Mouse (Mus musculus): ENCODE measurements around the gene Zfp386. TPM values are rescaled to one million over a fixed set of nuclear protein-coding genes. Genes with fewer than 3 reads are reported as not detected.

The Zfp386 gene
- total and polyA plus RNA-seq, 3 experiments = 2.1 to 67.0 (median 55.8) TPM

DNA sequence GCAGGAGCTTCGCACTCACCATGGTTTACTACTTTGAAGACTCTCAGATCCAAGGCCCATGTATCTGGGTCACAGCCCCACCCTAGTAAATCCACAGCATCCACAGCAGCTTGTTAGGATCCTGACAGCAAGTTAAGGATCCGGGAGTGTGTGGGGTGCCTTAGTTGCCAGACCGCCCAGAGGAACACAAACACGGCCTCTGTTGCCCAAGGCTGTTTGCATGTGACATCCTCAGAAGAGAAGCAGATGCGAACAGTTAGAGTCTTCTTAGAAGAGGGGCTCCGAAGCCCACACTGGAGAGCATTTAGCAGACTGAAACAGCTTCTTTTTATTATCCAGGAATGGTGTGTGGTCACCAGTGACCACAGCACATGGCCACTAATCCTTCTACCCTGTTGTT, 35.6 kb downstream of the Zfp386 start:
- Histone ChIP-seq H3K4me3 (ENCODE audit: low read depth, low read length) (no peak overlapping the region), H3K9me3 (replicated peaks) (no peaks in the 10 kb centered on the region), H3K36me3 (replicated peaks) (no peaks in the 10 kb centered on the region), H3K4me1 (ENCODE audit: insufficient read depth, low read depth, low read length) (no peaks in the 10 kb centered on the region), H3K27me3 (ENCODE audit: insufficient read depth, low read length) (no peaks in the 10 kb centered on the region)
- TF ChIP-seq CTCF (IDR thresholded peaks at IDR 0.05; ENCODE audit: low read depth, low read length) (no peak), GATA2 (IDR thresholded peaks at IDR 0.05; ENCODE audit: borderline replicate concordance, low read depth, low read length) (no peak)
- no peak for ATAC-seq (ENCODE audit: extremely low read depth, insufficient number of reproducible peaks, low FRiP score, poor library complexity, severe bottlenecking)
- DNase-seq (ENCODE audit: low spot score) = no peak

DNA sequence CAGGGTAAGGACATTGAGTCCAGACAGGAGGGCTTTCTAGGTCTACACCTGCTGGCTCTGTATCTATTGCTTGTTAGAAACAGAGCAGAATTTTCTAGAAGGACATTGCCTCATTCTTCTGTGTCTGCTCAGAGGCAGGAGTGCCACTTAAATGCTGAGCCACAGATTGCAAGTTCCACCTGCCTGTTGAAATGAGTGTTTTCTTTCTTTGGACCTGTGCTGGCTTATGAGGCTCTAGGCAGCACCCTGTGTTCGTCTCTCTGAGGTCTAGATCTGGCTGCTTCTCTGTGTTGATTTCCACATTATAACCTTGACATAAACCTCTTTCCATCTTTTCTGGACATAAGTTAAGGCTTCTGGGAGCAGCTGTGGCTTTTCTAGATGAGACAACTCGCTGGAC, 36.8 kb downstream of the Zfp386 start:
- Histone ChIP-seq H3K27me3 (ENCODE audit: insufficient read depth, low read length) (no peaks in the 10 kb centered on the region), H3K9me3 (replicated peaks) (no peaks in the 10 kb centered on the region), H3K4me3 (ENCODE audit: low read depth, low read length) (no peak overlapping the region), H3K36me3 (replicated peaks) (no peaks in the 10 kb centered on the region), H3K4me1 (ENCODE audit: insufficient read depth, low read depth, low read length) (no peaks in the 10 kb centered on the region)
- no peak for TF ChIP-seq GATA1 (IDR thresholded peaks at IDR 0.05; ENCODE audit: borderline replicate concordance, low read length)
- TF ChIP-seq CTCF (IDR thresholded peaks at IDR 0.05; ENCODE audit: low read depth, low read length) = no peak
- TF ChIP-seq TAL1 (conservative IDR thresholded peaks at IDR 0.05; ENCODE audit: low read depth, low read length) = no peak
- TF ChIP-seq GATA2 (IDR thresholded peaks at IDR 0.05; ENCODE audit: borderline replicate concordance, low read depth, low read length) = no peak
- no peak for TF ChIP-seq POLR2AphosphoS5 (IDR thresholded peaks at IDR 0.05; ENCODE audit: insufficient replicate concordance, low read depth, low read length)
- ATAC-seq (ENCODE audit: extremely low read depth, insufficient number of reproducible peaks, low FRiP score, poor library complexity, severe bottlenecking) (no peak), DNase-seq (ENCODE audit: low spot score) (no peak)

DNA sequence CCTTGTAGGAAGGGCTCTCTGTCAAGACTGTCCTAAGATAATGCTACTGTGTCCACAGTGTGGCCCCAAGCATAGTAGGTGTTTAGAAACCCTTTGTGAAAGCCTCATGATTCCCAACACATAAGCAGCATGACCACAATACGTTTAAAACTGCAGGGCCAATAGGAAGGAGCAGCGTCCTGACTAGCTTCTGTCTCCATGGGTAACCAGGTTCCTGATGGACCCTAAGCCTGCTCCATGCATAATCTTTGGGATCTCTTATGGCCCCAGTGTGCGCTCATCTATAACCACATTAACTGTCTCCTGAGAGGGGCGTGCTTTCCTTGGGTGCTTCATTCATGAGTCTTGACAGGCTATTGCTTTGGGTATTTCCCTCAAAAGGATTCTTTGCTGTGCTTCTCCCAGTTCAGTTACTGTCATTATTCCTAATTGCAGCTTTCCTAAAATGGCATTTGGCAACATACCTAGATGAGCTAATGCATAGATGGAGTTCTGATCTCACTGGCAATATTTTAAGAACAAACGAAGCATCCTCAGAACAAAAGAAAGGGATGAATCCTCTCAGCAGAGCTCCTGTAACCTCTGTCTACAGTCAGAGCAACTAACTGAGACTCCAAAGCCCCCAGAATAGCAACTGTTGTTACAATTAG, 39.6 kb downstream of the Zfp386 start:
- H3K9me3 ChIP-seq (replicated peaks) = no peaks in the 10 kb centered on the region
- DNase-seq (ENCODE audit: low spot score) = no peak
- TF ChIP-seq GATA2 (IDR thresholded peaks at IDR 0.05; ENCODE audit: borderline replicate concordance, low read depth, low read length) (no peak), GATA1 (IDR thresholded peaks at IDR 0.05; ENCODE audit: borderline replicate concordance, low read length) (no peak), POLR2AphosphoS5 (IDR thresholded peaks at IDR 0.05; ENCODE audit: insufficient replicate concordance, low read depth, low read length) (no peak), TAL1 (conservative IDR thresholded peaks at IDR 0.05; ENCODE audit: low read depth, low read length) (no peak), CTCF (IDR thresholded peaks at IDR 0.05; ENCODE audit: low read depth, low read length) (no peak)

DNA sequence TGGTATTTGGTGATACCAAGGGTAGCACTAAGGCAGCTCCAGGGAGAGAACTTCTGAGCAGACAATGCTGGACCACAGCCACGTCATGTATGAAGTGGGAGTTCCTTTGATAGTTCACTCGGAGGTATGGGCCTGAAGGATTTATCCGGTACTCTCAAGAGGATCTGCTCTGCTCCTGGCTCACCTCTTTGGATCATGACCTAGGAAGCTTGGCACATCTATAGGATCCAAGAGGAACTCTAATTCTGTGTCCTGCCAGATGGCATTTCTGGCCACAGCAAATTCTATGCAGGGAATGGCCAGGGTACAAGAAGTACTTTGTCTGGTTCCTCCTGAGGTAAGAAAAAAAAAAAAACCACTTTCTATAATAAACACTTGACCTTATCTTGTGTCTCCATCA, 42.3 kb downstream of the Zfp386 start:
- Histone ChIP-seq H3K9me3 (replicated peaks) (no peaks in the 10 kb centered on the region), H3K27me3 (ENCODE audit: insufficient read depth, low read length) (no peaks in the 10 kb centered on the region), H3K4me1 (ENCODE audit: insufficient read depth, low read depth, low read length) (no peaks in the 10 kb centered on the region), H3K36me3 (replicated peaks) (no peaks in the 10 kb centered on the region), H3K4me3 (ENCODE audit: low read depth, low read length) (no peak overlapping the region)
- DNase-seq (ENCODE audit: low spot score) = no peak
- no peak for ATAC-seq (ENCODE audit: extremely low read depth, insufficient number of reproducible peaks, low FRiP score, poor library complexity, severe bottlenecking)
- no peak for TF ChIP-seq CTCF (IDR thresholded peaks at IDR 0.05; ENCODE audit: low read depth, low read length)

More for the DNA sequence above, 39.6 kb downstream of the Zfp386 start:
- no peaks in the 10 kb centered on the region for H3K36me3 ChIP-seq (replicated peaks)
- no peaks in the 10 kb centered on the region for H3K27me3 ChIP-seq (ENCODE audit: insufficient read depth, low read length)
- no peak overlapping the region for H3K4me3 ChIP-seq (ENCODE audit: low read depth, low read length)
- no peak for ATAC-seq (ENCODE audit: extremely low read depth, insufficient number of reproducible peaks, low FRiP score, poor library complexity, severe bottlenecking)
- H3K4me1 ChIP-seq (ENCODE audit: insufficient read depth, low read depth, low read length) = no peaks in the 10 kb centered on the region

DNA sequence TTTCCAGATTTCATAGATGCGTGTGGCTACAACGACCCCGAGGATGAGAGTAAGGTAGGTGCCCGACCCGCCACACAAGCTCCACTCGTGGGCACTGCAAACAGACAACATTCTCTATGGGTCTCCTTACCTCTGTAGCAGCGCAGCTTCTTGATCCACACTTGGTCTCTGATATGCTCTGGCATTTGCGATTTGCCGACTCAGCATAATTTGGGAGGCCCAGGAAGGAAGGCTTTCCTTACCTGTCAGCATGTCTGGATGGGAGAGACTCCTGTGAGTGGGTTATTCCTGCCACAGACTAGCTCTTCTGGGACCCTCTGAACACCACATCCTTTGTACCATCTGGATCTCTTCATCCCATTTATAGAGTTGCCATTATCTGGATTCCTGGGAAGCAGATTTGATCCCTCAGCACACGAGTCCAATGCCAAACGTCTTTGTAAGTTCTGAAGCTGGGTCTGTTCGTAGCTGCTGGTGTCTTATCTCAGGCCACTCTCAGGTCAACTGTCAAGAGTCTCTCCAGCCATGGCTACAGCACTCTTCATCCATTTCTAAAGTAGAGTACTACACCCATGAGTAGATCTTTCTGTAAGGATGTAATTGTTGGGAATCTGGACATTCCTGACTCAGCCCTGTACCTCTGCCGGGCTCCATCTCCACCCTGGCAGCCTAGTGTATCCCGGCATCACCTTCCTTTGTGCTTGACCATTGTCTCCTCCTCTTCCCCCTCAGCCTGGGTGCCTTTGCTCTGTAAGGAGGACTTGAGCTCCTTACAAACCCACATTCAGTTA, 47.4 kb downstream of the Zfp386 start:
- no peak overlapping the region for H3K4me3 ChIP-seq (ENCODE audit: low read depth, low read length)
- no peak for TF ChIP-seq GATA1 (IDR thresholded peaks at IDR 0.05; ENCODE audit: borderline replicate concordance, low read length)
- no peaks in the 10 kb centered on the region for H3K27me3 ChIP-seq (ENCODE audit: insufficient read depth, low read length)
- no peaks in the 10 kb centered on the region for H3K4me1 ChIP-seq (ENCODE audit: insufficient read depth, low read depth, low read length)
- H3K36me3 ChIP-seq (replicated peaks) = no peaks in the 10 kb centered on the region
- peaks cover 3% of the 10 kb centered on the region for H3K9me3 ChIP-seq (replicated peaks)
- DNase-seq (ENCODE audit: low spot score) (no peak), ATAC-seq (ENCODE audit: extremely low read depth, insufficient number of reproducible peaks, low FRiP score, poor library complexity, severe bottlenecking) (no peak)

DNA sequence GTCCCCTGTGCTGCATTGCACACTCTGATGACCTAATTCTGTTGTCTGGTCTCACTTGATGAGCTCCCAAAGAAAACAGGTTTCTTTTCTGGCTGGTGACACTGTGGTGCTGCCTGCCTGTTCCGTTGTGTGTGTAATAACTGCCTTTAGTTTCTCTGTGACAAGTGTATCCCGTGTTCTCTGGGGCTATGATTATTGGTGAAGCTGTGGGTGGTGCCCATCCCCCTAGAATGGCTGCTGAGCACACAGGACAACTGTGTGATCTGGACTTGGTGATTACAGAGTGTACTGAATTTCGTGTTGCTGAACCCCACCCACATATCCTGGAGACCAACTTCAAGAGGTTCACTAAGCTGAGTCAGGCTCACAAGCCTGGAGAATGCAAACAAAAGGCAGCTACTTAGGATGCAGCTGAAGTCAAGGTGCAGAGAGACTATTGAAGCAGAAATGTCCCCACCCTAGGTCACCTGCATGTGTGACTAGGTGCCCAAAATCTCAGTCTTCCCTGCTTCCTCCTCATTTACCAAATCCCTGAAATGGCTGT, 48.9 kb downstream of the Zfp386 start:
- H3K9me3 ChIP-seq (replicated peaks) = peaks cover 3% of the 10 kb centered on the region
- DNase-seq (ENCODE audit: low spot score) = no peak
- TF ChIP-seq TAL1 (conservative IDR thresholded peaks at IDR 0.05; ENCODE audit: low read depth, low read length) = no peak
- TF ChIP-seq POLR2AphosphoS5 (IDR thresholded peaks at IDR 0.05; ENCODE audit: insufficient replicate concordance, low read depth, low read length) = no peak
- no peak for TF ChIP-seq GATA2 (IDR thresholded peaks at IDR 0.05; ENCODE audit: borderline replicate concordance, low read depth, low read length)
- no peak for TF ChIP-seq GATA1 (IDR thresholded peaks at IDR 0.05; ENCODE audit: borderline replicate concordance, low read length)
- no peak for TF ChIP-seq CTCF (IDR thresholded peaks at IDR 0.05; ENCODE audit: low read depth, low read length)
- no peak for ATAC-seq (ENCODE audit: extremely low read depth, insufficient number of reproducible peaks, low FRiP score, poor library complexity, severe bottlenecking)
- H3K36me3 ChIP-seq (replicated peaks) = no peaks in the 10 kb centered on the region
- no peaks in the 10 kb centered on the region for H3K4me1 ChIP-seq (ENCODE audit: insufficient read depth, low read depth, low read length)
- no peak overlapping the region for H3K4me3 ChIP-seq (ENCODE audit: low read depth, low read length)
- H3K27me3 ChIP-seq (ENCODE audit: insufficient read depth, low read length) = no peaks in the 10 kb centered on the region
